Mouse (Mus musculus) cortical plate, adult 2 months (tissue): Measurements from ENCODE around the gene Haus8. TPM values are rescaled to one million over a fixed set of nuclear protein-coding genes. Genes with fewer than 3 reads are reported as not detected.
"Not testable (repeated sequence)": the region's sequence is repeated elsewhere in the genome, so short reads cannot be mapped to it uniquely, and the experiment has no call there.

Experiments used
- H3K27ac ChIP-seq: fragments of 200-500 bp; 2 replicates; pipeline ENCODE4 v1.5.1; 2012; ENCODE audit warnings: low read length, control low read depth, inconsistent platforms; ENCODE audit not compliant: insufficient read depth
- H3K4me1 ChIP-seq: fragments of 200-500 bp; 2 replicates; pipeline ENCODE4 v1.6.1; 2011; ENCODE audit warnings: low read length; ENCODE audit not compliant: control insufficient read depth, insufficient read depth
- H3K4me3 ChIP-seq: fragments of 200-500 bp; 2 replicates; pipeline ENCODE4 v1.5.1; 2011; ENCODE audit warnings: mild to moderate bottlenecking, low read length, control low read depth; ENCODE audit not compliant: insufficient read depth
- CTCF ChIP-seq: fragments of 200-500 bp; IDR thresholded peaks from 2 replicates; pipeline ENCODE4 v1.5.1; 2011; ENCODE audit warnings: mild to moderate bottlenecking, control low read depth, low read length; ENCODE audit not compliant: insufficient read depth; ENCODE audit errors: extremely low read depth
- POLR2A ChIP-seq: fragments of 200-500 bp; IDR thresholded peaks from 2 replicates; pipeline ENCODE4 v1.6.1; 2011; ENCODE audit warnings: mild to moderate bottlenecking, low read length, control low read depth; ENCODE audit not compliant: insufficient read depth; ENCODE audit errors: extremely low read depth
- polyA plus RNA-seq: library from polyadenylated mRNA; depleted of rRNA; stranded (reverse); fragments of >200 nt; gene quantifications from 2 replicates; pipeline ENCODE4 v1.2.3, GENCODE M21; 2012; rRNA removed

The Haus8 gene
- polyA plus RNA-seq, 1 experiment, result 10.3 TPM

GRCm38 (mm10) chr8:71261234-71261633 is 11.5 kb downstream of the Haus8 start:
- no peaks in the 10 kb centered on the region for H3K4me1 ChIP-seq
- TF ChIP-seq CTCF (peak; percentile 41; the same call in 1 of the 2 replicates), POLR2A (no peak)
- H3K4me3 ChIP-seq, result no peak overlapping the region
- no peak overlapping the region for H3K27ac ChIP-seq

- Histone ChIP-seq H3K27ac (no peak overlapping the region), H3K4me1 (no peaks in the 10 kb centered on the region), H3K4me3 (no peak overlapping the region)
- no peak for TF ChIP-seq CTCF
- no peak for TF ChIP-seq POLR2A
These were observed 16.0 kb downstream of the Haus8 start for GRCm38 (mm10) chr8:71256545-71257232.

- Histone ChIP-seq H3K27ac (no peak overlapping the region), H3K4me3 (no peak overlapping the region)
- TF ChIP-seq CTCF (no peak), POLR2A (no peak)
These were observed 24.5 kb downstream of the Haus8 start for GRCm38 (mm10) chr8:71248203-71248602.

GRCm38 (mm10) chr8:71242757-71243156 is 30.0 kb downstream of the Haus8 start:
- TF ChIP-seq POLR2A (no peak), CTCF (no peak)
- Histone ChIP-seq H3K27ac (no peak overlapping the region), H3K4me1 (no peaks in the 10 kb centered on the region), H3K4me3 (no peak overlapping the region)

More at GRCm38 (mm10) chr8:71248203-71248602, 24.5 kb downstream of the Haus8 start:
- H3K4me1 ChIP-seq, result no peaks in the 10 kb centered on the region

GRCm38 (mm10) chr8:71224560-71224959 is 48.2 kb downstream of the Haus8 start:
- H3K27ac ChIP-seq, result no peak overlapping the region
- no peak for TF ChIP-seq POLR2A
- no peak for TF ChIP-seq CTCF
- H3K4me3 ChIP-seq, result no peak overlapping the region
- H3K4me1 ChIP-seq, result no peaks in the 10 kb centered on the region

GRCm38 (mm10) chr8:71214266-71214665 is 58.5 kb downstream of the Haus8 start:
- H3K27ac ChIP-seq, H3K4me3 ChIP-seq, H3K4me1 ChIP-seq: not testable (repeated sequence)

DNA sequence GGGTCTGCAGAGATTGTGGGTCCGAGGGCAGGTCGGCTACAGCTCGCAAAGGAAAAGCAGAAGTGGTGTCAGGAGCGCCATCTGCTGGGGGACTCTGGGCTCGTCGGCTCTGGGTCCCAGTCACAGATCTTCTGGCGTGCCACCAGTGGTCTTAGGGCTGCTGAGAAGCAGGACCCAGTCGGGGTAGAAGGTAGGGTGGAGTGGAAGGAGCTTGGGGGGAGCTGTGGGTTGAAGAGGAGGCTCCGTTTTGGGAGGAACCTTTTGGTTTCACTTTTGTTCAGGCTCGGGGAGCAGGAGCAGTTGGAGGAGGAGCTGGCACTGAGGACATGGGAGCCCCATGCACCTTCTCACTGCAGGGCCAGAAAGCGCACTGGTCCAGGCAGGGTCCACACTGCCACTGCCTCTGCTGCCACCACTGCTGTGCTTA is 67.2 kb downstream of the Haus8 start:
- H3K4me3 ChIP-seq, result peak overlapping the region; percentile 51
- not testable (repeated sequence) for H3K27ac ChIP-seq, H3K4me1 ChIP-seq

Other genes starting within 250 kb of the Haus8 start
- gene Myo9b, start 220 bp downstream of the Haus8 start, polyA plus RNA-seq, result 28.5 and 29.8 TPM in 2 replicates
- gene Use1, start 93.9 kb upstream of the Haus8 start, polyA plus RNA-seq, result 181 and 187 TPM in 2 replicates
- gene Ocel1, start 98.4 kb upstream of the Haus8 start, polyA plus RNA-seq, result 13.5 and 13.6 TPM in 2 replicates
- 38.9 and 40.8 TPM in 2 replicates for gene Nr2f6, start 109.0 kb upstream of the Haus8 start, polyA plus RNA-seq
- gene Ushbp1, start 122.9 kb upstream of the Haus8 start, polyA plus RNA-seq, result 9.0 and 10.9 TPM in 2 replicates
- gene Babam1, start 123.9 kb upstream of the Haus8 start, polyA plus RNA-seq, result 132 and 137 TPM in 2 replicates
- gene Ankle1, start 133.1 kb upstream of the Haus8 start, polyA plus RNA-seq, result 0.45 and 0.96 TPM in 2 replicates
- gene Abhd8, start 190.7 kb upstream of the Haus8 start, polyA plus RNA-seq, result 475 and 506 TPM in 2 replicates
- 47.8 and 50.0 TPM in 2 replicates for gene Mrpl34, start 192.0 kb upstream of the Haus8 start, polyA plus RNA-seq
- gene Dda1, start 196.3 kb upstream of the Haus8 start, polyA plus RNA-seq, result 115 and 126 TPM in 2 replicates
- 69.2 and 75.1 TPM in 2 replicates for gene Ano8, start 213.0 kb upstream of the Haus8 start, polyA plus RNA-seq
- 35.0 and 37.4 TPM in 2 replicates for gene Gtpbp3, start 215.2 kb upstream of the Haus8 start, polyA plus RNA-seq
- 11.0 and 11.9 TPM in 2 replicates for gene Plvap, start 238.8 kb upstream of the Haus8 start, polyA plus RNA-seq